Mouse (Mus musculus) kidney, postnatal 0 days (tissue): ENCODE results near the gene Slc28a1. TPM values are rescaled to one million over a fixed set of nuclear protein-coding genes. Genes with fewer than 3 reads are reported as not detected.
A peak's percentile ranks its signal among the peaks of the same experiment; 100 is the strongest.

Source experiments
- ATAC-seq: fragments of 200-750 bp; cut with Nextera tagmentation; replicated peaks from 2 replicates; pipeline ENCODE4 v1.8.0; 2017; ENCODE audit warnings: low read depth, moderate number of reproducible peaks, moderate TSS enrichment, moderate library complexity; ENCODE audit not compliant: low FRiP score
- DNase-seq: peaks from one replicate; pipeline ENCODE4 v3.0.0-alpha.2; 2016; ENCODE audit warnings: low spot score
- H3K27ac ChIP-seq: fragments of 300-500 bp; sonication (generic); 2 replicates; pipeline ENCODE4 v1.5.1; 2014; ENCODE audit warnings: mild to moderate bottlenecking
- H3K27me3 ChIP-seq: fragments of 300-500 bp; sonication (generic); 2 replicates; pipeline ENCODE4 v1.6.1; 2014; ENCODE audit warnings: low read length, mixed read lengths; ENCODE audit not compliant: insufficient read depth
- H3K36me3 ChIP-seq: fragments of 300-500 bp; sonication (generic); 2 replicates; pipeline ENCODE4 v1.6.1; 2014; ENCODE audit warnings: low read length, mixed read lengths; ENCODE audit not compliant: insufficient read depth
- H3K4me1 ChIP-seq: fragments of 300-500 bp; sonication (generic); replicated peaks from 2 replicates; pipeline ENCODE4 v1.6.1; 2014; ENCODE audit warnings: antibody characterized with exemption, low read length, mixed read lengths; ENCODE audit not compliant: insufficient read depth
- H3K4me2 ChIP-seq: fragments of 300-500 bp; sonication (generic); 2 replicates; pipeline ENCODE4 v1.6.1; 2014; ENCODE audit warnings: mild to moderate bottlenecking, low read length, moderate library complexity, mixed read lengths
- H3K4me3 ChIP-seq: fragments of 300-500 bp; sonication (generic); replicated peaks from 2 replicates; pipeline ENCODE4 v1.5.1; 2014; ENCODE audit warnings: low read depth, low read length
- H3K9ac ChIP-seq: fragments of 300-500 bp; sonication (generic); 2 replicates; pipeline ENCODE4 v1.6.1; 2014; ENCODE audit warnings: low read depth, low read length
- H3K9me3 ChIP-seq: fragments of 300-500 bp; sonication (generic); replicated peaks from 2 replicates; pipeline ENCODE4 v1.6.1; 2016; ENCODE audit warnings: low read length, inconsistent platforms, mixed read lengths
- CTCF ChIP-seq: IDR thresholded peaks from 2 replicates; pipeline ENCODE4 v1.5.1; 2016; ENCODE audit warnings: antibody characterized with exemption, low read depth, mild to moderate bottlenecking, moderate library complexity
- WGBS: fragments of 180-500 bp; shearing (Covaris S2); extraction: QIAGEN DNeasy Blood & Tissue Kit; methylation state at CpG from one replicate; pipeline ENCODE4 v1.1.7; 2014; 5-methylcytosine and 5-hydroxymethylcytosine counted together
- polyA plus RNA-seq: library from polyadenylated mRNA; unstranded; fragments of >200 nt; fragmentation: Nextera tagmentation; extraction: Ambion mirVana; gene quantifications from 2 replicates; pipeline ENCODE4 v1.2.1, GENCODE M21; 2015

The Slc28a1 gene
- polyA plus RNA-seq, 1 experiment from 2014 or later: 1.3 TPM

DNA sequence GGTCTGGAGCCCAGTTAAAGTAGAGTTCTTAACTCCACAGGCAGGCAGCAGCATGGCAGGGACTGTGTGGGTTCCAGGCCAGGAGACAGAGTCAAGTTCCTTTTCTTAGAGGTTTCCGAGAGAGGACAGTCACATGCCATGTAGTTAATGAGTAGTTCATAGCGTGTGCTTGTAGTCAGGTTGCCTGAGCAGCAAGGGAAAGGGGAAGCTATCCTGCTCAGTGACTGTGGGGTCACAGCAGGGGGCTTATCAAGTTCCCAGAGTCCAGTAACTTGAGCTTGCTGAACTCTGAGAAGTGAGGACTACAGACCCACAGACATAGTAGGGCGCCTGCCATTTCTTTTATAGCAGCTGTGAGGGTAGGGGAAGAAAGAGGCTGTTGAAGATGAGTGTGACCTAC, 6.5 kb downstream of the Slc28a1 start:
- H3K4me3 ChIP-seq: no peak overlapping the region
- 44% methylated on average over 3 of the region's 3 CpGs for WGBS
- H3K4me1 ChIP-seq: 0 out of 2 replicates have a peak, but pooled peaks cover 6% of the 10 kb centered on the region
- DNase-seq (peak; percentile 68), ATAC-seq (peak; percentile 85)
- H3K27ac ChIP-seq: no peak overlapping the region; the same call in 1 of the 2 replicates
- H3K9ac ChIP-seq: no peak overlapping the region
- TF ChIP-seq CTCF: no peak
- no peaks in the 10 kb centered on the region for H3K36me3 ChIP-seq
- H3K27me3 ChIP-seq: no peaks in the 10 kb centered on the region
- no peak overlapping the region for H3K4me2 ChIP-seq
- H3K9me3 ChIP-seq: no peaks in the 10 kb centered on the region

DNA sequence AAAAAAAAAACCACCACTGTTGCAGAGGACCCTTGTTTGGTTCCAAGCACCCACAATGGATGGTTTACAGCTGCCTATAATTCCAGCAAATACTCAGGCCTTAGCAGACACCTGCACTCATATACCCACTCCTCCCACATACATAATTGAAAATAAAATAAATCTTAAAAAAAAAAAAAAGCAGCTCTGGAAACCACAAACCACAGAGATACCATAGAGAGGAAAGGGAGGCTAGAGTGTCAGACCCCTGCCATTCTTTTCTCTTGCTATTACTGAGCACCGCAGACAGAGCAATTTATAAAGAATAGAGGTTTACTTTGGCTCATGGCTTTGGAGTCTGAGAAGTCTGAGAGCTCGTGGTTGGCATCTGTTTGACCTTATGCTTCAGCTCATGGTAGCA, 8.2 kb downstream of the Slc28a1 start:
- H3K27me3 ChIP-seq: no peaks in the 10 kb centered on the region
- H3K4me2 ChIP-seq: no peak overlapping the region
- no peak for DNase-seq
- H3K4me1 ChIP-seq: 0 out of 2 replicates have a peak, but pooled peaks cover 6% of the 10 kb centered on the region
- no peak overlapping the region for H3K4me3 ChIP-seq
- ATAC-seq: no peak
- 58% methylated on average over 2 of the region's 2 CpGs for WGBS
- no peaks in the 10 kb centered on the region for H3K9me3 ChIP-seq
- H3K36me3 ChIP-seq: no peaks in the 10 kb centered on the region
- no peak overlapping the region for H3K27ac ChIP-seq
- no peak for TF ChIP-seq CTCF
- H3K9ac ChIP-seq: no peak overlapping the region

DNA sequence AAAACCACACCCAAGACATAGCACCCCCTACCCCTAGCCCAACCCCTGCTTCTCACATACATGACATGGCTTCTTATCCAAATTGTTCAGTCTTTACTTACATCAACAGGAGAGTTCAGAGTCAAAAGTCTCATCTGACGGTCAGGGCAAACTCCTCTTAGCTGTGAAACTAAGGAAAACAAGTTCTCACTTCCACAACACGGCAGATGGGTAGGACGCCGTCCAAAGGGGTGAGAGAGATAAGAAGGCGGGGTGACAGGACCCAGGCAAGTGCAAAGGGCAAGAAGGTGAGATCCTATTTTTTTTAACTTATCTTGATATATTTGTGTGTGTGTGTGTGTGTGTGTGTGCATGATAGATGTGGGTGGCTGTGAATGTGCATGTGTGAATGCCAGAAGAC, 9.0 kb downstream of the Slc28a1 start:
- H3K4me1 ChIP-seq: 0 out of 2 replicates have a peak, but pooled peaks cover 6% of the 10 kb centered on the region

DNA sequence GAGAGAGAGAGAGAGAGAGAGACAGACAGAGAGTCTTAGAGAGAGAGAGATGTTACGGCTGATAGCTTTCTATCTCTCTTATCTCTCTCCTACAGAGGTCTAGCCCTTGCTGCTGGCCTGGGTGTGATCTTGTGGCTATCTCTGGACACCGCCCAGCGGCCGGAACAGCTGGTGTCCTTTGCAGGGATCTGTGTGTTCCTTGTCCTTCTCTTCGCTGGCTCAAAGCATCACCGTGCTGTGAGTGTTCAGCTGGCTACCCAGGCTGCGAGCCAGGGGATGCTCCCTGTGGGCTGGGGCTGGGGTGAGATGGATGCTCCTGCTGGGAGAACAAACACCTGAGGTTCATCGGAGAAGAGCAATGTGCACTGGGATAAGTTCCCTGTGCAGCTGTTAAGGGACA, 10.2 kb downstream of the Slc28a1 start:
- Histone ChIP-seq H3K4me1 (0 out of 2 replicates have a peak, but pooled peaks cover 6% of the 10 kb centered on the region), H3K36me3 (no peaks in the 10 kb centered on the region), H3K9ac (no peak overlapping the region), H3K4me3 (no peak overlapping the region), H3K27me3 (no peaks in the 10 kb centered on the region), H3K4me2 (no peak overlapping the region), H3K9me3 (no peaks in the 10 kb centered on the region; the same call in 1 of the 2 replicates), H3K27ac (no peak overlapping the region)
- WGBS: 75% methylated on average over 8 of the region's 8 CpGs
- ATAC-seq: no peak
- DNase-seq: no peak
- no peak for TF ChIP-seq CTCF

More for the DNA sequence above, 9.0 kb downstream of the Slc28a1 start:
- no peaks in the 10 kb centered on the region; the same call in 1 of the 2 replicates for H3K9me3 ChIP-seq
- no peak overlapping the region for H3K4me3 ChIP-seq
- no peak for TF ChIP-seq CTCF
- DNase-seq (no peak), ATAC-seq (no peak)
- WGBS: 86% methylated on average over 5 of the region's 5 CpGs
- no peaks in the 10 kb centered on the region for H3K27me3 ChIP-seq
- no peak overlapping the region for H3K27ac ChIP-seq
- H3K4me2 ChIP-seq: no peak overlapping the region
- H3K36me3 ChIP-seq: no peaks in the 10 kb centered on the region
- no peak overlapping the region for H3K9ac ChIP-seq

DNA sequence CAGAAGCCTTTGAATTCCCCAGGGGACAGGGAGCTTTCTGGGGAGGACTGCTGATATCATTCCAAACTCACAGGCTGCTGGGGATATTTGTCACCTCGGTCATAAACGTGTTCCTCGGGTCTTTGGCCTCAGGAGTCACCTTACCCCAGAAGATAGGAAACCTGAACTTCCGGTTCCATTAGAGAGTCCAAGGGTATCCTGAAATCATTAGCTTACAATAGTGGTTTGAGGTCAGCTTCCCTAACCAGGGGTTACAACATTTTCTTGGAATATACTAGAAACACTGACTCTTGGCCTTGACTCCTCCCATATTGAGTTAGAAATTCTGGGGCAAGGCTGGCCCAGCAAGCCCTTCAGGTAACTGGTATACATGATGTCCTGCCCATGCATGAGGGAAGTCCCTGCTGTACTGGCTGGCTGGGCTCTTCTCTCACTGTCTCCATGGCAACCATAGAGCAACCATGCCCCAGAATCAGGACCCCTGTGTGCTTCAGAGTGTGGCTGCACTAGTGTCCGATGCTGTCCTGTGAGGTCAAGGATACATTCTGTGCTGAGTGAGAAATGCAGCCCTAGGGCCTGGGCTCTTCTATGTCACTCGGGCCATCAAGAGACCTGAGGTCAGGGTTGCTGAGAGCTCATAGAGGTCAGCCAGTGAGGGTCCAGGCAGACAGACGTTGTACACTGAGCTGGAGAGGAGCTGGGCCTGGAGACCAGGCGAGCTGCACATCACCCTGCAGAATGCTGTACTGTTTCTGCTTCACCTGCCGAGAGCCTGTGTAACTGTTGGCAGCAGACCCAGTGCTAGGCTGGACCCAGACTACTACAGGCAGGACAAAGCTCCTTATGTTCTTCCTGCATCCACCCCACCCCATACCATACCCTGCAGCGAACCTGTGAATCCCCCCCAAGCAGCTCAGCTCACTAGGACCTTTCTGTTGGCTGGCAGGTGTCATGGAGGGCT, 10.9 kb downstream of the Slc28a1 start:
- no peak for TF ChIP-seq CTCF
- ATAC-seq (0 out of 2 replicates have a peak, but pooled peaks have one; percentile 38), DNase-seq (no peak)

DNA sequence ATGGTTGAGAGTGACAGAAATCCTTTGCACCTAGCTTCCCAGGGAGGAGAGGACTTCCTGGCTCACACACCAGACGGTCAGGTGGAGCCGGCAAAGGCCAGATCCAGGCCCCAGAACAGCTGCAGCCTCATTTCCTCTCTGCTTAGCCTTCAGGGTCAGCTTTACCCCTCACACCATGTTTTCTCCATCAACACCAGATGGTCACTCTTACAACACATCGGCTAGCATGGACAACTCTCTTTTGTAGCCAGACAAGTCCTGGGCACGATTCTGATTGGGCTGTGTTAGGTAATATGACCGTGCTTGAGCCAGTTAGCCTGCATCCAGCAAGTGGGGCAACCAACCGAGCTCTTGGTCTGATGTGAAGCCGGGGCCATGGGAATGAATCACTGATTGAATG, 17.3 kb downstream of the Slc28a1 start:
- no peak for ATAC-seq
- no peaks in the 10 kb centered on the region for H3K36me3 ChIP-seq
- 39% methylated on average over 7 of the region's 7 CpGs for WGBS

More for the DNA sequence above, 10.9 kb downstream of the Slc28a1 start:
- 52% methylated on average over 10 of the region's 10 CpGs for WGBS
- H3K4me3 ChIP-seq: no peak overlapping the region
- no peak overlapping the region for H3K9ac ChIP-seq
- H3K4me2 ChIP-seq: no peak overlapping the region
- H3K27ac ChIP-seq: no peak overlapping the region
- H3K27me3 ChIP-seq: no peaks in the 10 kb centered on the region
- no peaks in the 10 kb centered on the region for H3K36me3 ChIP-seq
- no peaks in the 10 kb centered on the region; the same call in 1 of the 2 replicates for H3K9me3 ChIP-seq
- H3K4me1 ChIP-seq: 0 out of 2 replicates have a peak, but pooled peaks cover 6% of the 10 kb centered on the region

More for the DNA sequence above, 17.3 kb downstream of the Slc28a1 start:
- Histone ChIP-seq H3K4me1 (peaks cover 26% of the 10 kb centered on the region), H3K27ac (peak overlapping the region; percentile 19; the same call in 1 of the 2 replicates), H3K4me2 (no peak overlapping the region), H3K4me3 (no peak overlapping the region), H3K9ac (no peak overlapping the region), H3K27me3 (no peaks in the 10 kb centered on the region), H3K9me3 (no peaks in the 10 kb centered on the region; the same call in 1 of the 2 replicates)
- peak; percentile 36 for DNase-seq
- no peak for TF ChIP-seq CTCF
